Mouse (Mus musculus) kidney, adult 2 months (tissue): ENCODE data around the gene Zglp1.

Experiments used
- CTCF ChIP-seq: fragments of 200-500 bp; conservative IDR thresholded peaks from 2 replicates; pipeline ENCODE4 v1.5.1; 2011; ENCODE audit warnings: low read depth, mild to moderate bottlenecking, control low read depth, low read length, moderate library complexity, mixed read lengths; ENCODE audit not compliant: insufficient read depth, insufficient read length
- POLR2A ChIP-seq: fragments of 200-500 bp; IDR thresholded peaks from one replicate; pipeline ENCODE4 v1.6.1; 2011; ENCODE audit warnings: low read depth, low read length, control low read depth

- no peak for TF ChIP-seq CTCF
- no peak for TF ChIP-seq POLR2A
Measured at GRCm38 (mm10) chr9:21114190-21114589, 47.3 kb upstream of the Zglp1 start.
